Mouse (Mus musculus) cerebellum, postnatal 14 days (tissue): ENCODE results near the gene Lrrc57.

ENCODE experiments used
- DNase-seq, 2 experiments: peaks; one replicate each; pipeline ENCODE4 v3.0.0; 2021; ENCODE audit warnings: mixed read lengths in 2 of 2

The Lrrc57 gene

DNA sequence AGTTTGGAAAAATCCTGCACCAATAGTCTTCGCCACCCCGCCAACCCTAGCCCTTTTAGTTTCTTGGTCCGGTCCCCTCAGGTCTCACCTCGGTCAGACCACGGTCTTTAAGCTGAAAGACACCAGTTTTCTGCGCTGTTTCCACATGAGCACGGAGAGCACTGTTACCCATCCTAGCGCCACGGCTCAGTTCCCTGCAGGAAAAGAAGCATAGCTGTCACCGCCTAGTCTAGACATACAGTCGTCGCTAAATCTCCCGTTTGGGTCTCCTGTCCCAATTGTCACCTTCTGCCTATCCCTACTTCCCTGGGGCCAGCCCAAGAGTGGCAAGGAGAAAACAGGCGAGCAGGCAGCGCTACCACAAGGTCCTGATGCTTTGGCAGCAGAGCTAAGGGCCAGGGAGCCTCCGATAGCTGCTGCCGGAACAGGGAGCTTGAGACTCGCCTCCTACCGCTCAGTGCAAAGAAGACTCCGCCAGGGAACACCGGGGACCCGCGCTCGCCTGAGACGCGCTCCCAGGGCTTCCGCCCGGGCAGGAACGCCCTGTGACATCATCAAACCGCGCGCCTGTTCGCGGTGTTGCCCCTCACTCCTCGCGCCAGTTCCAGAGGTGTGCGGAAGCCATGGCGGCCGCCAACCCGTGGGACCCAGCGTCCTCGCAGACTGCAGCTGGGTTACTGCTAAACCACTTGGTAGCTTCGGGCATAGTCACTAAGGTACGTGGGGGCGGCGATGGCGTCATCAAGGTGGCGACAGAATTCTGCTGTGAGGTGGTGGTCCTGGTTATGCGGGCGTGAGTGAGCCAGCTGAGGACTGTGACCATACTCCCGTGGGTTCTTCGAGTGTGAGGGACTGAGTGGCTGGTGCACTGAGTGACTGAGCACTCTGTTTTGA lies at the start of gene Lrrc57, which contains the start of gene Haus2:
Gene Lrrc57, minus strand, starts transcription at position 691 of the 894 bp plus-strand sequence.
Gene Haus2, plus strand, starts transcription at position 554 of the 894 bp plus-strand sequence.
- DNase-seq: peak; percentile 93 to 95

- no peak for DNase-seq
These were observed 49.2 kb upstream of the Lrrc57 start for GRCm38 (mm10) chr2:120658486-120658885.

DNA sequence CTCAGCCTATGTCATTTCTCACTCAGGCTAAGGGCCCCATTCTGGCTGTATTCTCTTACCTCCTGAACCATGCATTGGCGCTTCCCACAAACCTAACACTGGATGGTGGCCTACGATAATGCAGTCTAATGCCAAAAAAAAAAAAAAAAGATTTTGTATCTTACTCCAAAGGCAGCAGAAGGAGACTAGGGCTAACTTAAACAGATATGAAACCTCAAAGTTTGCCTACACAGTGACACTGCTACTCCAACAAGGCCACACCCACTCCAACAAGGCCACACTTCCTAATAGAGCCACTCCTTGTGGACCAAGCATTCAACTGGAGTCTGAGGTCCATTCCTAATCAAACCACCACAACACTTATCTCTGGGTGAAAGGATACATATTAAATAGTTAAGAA lies 47.4 kb upstream of the Lrrc57 start:
- DNase-seq: no peak

DNA sequence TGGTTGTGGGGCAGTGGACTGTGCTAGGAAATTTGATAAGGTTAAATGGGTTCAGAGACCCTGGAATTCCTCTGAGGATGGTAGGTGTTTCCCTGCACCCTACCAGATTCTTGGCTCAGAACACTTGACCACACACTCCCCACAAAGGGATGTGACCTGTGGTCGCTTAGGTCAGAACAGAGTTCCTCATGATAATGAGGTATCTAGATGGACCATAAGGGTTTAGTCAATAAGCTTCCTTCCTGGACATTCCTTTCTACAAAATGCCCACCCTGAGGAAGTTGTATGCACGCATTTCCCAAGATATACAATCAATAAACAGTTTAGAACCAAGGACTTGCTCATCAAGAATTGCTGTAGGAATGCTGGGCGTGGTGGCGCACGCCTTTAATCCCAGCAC lies 46.6 kb upstream of the Lrrc57 start:
- DNase-seq: no peak

GRCm38 (mm10) chr2:120654693-120655092 lies 45.4 kb upstream of the Lrrc57 start:
- no peak for DNase-seq

DNA sequence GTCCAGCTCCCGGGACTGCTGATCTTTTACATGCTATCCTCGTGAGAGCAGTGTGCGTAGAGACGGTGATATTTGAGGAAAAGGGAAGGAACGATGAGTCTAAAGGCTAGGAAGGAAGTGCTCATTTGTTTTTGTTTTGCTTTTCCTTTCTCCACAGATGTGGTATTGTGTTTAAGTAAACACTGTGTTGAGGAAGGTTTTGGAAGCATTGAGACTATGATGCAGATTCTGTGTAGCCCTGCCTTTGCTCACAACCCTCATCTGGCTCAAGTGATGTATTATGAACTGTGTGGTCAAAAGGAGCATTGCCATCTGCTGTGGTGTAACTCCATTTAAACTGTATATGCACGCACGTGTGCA lies 43.6 kb upstream of the Lrrc57 start:
- DNase-seq: no peak

GRCm38 (mm10) chr2:120652256-120652924 lies 43.1 kb upstream of the Lrrc57 start:
- no peak for DNase-seq

- DNase-seq: no peak
These were observed 37.5 kb upstream of the Lrrc57 start for GRCm38 (mm10) chr2:120646777-120647176.

- DNase-seq: peak in 1 of 2 experiments; percentile 18
These were observed 34.5 kb upstream of the Lrrc57 start for GRCm38 (mm10) chr2:120643836-120644235.

DNA sequence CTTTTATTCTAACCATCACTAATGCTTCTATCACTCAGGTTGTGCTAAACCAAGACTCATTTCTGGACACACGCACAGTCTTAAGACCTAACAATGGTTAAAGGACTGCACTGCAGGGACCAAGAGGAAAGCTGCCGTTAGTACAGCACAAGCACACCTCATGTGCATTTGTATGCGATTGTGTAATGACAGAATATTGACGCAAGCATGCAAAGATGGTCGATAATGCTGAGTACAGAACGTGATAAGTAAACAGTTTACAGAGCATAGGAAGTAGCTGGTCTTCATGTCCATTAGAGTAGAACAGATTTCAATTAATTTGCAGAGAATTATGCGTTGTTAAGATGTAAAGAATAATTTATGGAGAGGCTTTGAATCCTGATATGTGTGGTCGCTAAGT lies 31.5 kb upstream of the Lrrc57 start:
- DNase-seq: no peak

DNA sequence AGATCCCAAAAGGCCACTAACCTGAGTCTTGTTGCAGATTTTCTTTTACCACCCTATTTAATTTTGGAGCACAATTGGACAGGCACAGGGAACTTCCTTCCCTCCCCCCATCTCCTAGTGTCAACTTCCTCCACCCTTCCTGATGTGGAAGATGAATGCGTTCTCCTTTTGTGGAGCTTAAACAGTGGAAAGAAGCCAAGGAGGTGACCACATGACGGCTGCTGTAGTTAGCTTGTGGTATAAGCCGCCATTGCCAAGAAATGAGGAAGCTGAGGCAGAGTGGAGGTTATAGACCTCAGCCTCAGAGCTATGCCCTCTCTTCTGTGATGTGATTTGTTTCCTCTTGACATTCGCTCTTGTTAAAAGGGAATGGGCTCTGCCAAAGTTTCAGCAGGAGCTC lies 22.6 kb upstream of the Lrrc57 start:
- DNase-seq: no peak

- no peak for DNase-seq
These were observed 22.2 kb upstream of the Lrrc57 start for GRCm38 (mm10) chr2:120631521-120631920.

GRCm38 (mm10) chr2:120630655-120631054 lies 21.3 kb upstream of the Lrrc57 start:
- DNase-seq: no peak

DNA sequence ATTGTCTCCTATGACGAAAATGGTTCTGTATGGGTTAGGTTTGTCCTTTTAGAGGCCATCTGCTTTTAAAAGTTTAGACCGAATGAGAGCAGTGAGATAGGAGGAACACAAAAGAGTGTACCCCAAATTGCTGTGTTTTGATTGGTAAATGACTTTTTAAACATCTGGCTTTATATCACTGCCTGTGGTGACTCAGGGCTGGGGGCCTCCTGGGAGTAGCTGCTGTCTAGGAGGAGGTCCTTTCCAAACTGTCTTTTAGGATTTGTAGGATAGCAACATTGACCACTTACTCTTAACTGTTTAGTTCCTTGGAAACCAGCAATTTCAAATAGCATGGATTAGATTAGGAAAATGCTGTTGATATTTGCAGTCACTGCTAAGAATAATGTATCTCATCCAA lies 20.9 kb upstream of the Lrrc57 start:
- no peak for DNase-seq

GRCm38 (mm10) chr2:120628886-120629735 lies 19.8 kb upstream of the Lrrc57 start, which contains the start of gene Stard9:
Gene Stard9, plus strand, starts transcription at chr2:120629121.
- DNase-seq: peak; percentile 98 to 99

DNA sequence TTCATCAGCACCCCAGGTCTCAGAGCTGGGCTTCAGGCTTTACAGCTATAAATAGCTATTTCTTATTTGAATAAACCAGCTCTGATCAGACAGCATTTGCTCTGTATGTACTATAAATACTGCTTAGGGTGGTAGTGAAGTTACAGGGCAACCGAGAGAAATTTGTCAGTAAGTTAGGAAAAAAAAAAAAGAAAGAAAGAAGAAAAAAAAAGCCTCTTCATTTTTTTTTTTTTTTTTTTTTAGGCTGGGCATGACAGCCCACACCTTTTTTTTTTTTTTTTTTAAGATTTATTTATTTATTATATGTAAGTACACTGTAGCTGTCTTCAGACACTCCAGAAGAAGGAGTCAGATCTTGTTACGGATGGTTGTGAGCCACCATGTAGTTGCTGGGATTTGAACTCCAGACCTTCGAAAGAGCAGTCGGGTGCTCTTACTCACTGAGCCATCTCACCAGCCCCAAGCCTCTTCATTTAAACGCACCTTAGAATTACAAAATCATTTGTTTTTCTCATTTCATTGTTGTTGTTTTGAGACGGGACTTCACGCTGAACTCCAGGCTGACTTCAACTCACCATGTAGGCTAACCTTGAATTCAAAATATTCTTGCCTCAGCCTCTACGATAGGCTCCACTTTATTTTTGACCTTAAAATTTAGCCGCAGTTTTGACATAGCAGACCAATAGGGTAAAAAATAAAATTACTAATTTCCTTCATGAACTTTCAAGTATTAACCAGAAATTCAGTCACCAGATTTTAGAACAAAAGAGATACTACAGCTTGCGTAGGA lies 19.0 kb upstream of the Lrrc57 start:
- DNase-seq: no peak

DNA sequence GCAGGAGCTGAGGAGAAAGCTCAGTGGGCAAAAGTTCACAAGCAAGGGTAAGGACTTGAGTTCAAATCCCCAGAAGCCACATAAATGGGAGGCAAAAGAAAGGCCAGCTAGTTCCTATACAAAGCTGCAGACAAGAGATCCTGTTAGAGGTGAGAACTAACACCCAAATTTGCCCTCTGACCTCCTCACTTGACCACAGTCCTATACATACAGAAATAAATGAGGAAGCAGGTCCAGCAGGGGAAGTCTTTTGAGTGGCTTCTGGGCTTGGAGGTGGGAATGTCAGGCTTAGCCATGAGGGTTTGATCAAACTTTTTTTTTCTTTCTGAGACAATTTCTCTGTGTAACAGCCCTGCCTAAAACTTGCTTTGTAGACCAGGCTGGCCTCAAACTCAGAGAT lies 13.6 kb upstream of the Lrrc57 start:
- DNase-seq: no peak

DNA sequence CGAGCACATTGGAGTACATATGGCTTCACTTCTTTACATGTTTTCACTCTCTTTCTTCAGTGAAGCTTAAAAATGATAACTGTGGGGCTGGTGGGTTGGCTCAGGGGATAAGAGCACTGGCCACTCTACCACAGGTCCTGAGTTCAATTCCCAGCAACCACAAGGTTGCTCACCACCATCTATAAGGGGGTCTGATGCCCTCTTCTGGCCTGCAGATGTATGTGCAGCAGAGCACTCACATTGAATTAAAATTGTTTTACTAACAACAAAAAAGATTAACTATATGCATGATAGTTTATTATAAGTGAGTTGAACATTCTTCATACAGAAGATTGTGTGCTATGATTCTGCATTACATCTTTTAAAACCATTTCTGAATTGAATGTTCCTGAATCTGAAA lies 10.2 kb upstream of the Lrrc57 start:
- DNase-seq: no peak

- no peak for DNase-seq
These were observed 7.2 kb upstream of the Lrrc57 start for GRCm38 (mm10) chr2:120616279-120617163.

- DNase-seq: no peak
These were observed 3.2 kb downstream of the Lrrc57 start for GRCm38 (mm10) chr2:120606021-120606690.

DNA sequence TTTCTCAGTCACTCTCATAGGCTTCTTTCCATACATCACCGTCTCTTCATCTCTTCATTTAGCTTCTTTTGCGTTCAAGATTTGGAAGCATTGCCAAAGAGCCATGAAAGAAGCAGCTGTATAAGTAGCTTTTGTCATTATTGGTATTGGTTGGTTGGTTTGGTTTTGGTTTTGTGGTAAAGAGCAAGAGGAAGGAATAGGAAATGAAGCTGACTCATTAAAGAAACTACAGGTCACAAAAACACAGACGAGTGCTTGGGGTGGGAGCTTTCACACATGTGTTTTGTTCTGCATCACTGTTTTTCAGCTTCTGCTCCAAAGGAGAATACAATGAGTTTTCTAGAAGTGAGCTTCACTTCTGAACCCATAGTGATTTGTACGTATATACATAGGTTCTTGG lies 9.8 kb downstream of the Lrrc57 start:
- no peak for DNase-seq
